Mouse (Mus musculus): Measurements from ENCODE around the gene Spns3.

DNA sequence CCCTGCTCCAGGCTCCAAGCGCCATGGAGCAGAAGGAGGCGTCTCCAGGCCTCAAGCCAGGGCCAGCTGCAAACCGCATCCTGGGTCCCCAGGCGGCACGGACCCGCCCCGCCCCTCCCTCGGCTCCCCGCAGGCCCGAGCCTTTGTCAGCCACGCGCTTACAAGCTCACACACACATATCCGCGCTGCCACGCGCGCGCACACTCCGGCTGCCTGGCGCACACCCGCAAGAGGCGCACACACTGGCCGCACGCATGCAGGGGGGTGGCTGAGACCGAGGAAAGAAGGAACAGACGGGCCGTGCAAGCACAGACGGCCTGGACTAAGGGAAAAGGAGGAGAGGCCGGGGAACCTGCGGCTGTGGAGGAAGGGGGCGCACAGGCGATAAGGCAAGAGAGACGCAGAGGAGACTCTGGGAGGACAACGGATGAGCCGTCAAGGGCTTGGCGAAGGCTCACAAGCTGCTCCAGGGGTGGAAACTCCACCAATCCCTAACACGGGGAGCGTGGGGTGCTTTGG, 61.5 kb downstream of the Spns3 start:
- no peak for TF ChIP-seq CTCF (IDR thresholded peaks at IDR 0.05; ENCODE audit: low read depth)
- TF ChIP-seq EP300 (IDR thresholded peaks at IDR 0.05; ENCODE audit: low read depth), result no peak
